16 mouse cellular contexts compared by ENCODE assay signal in the genomic region with DNA sequence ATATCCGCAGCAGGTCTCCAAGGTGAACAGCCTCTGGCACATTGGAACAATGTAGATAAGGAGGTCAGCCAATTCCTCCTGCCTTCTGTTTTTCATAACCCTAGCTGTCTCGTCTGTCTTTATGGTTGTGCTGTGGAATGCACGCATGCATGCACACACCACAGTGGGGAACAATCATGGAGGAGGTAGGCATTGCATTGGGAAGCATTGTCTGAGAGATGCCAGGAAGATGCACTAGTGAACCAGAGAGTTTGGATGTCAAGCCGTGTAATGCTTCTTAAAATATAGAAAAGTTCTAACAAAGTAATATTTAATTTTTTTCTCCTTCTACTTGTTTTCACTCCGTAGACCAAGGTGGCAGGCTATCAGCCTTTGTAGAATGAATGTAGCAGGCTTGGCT. TPM values are rescaled to one million over a fixed set of nuclear protein-coding genes. Genes with fewer than 3 reads are reported as not detected.
"Had no signal": no experiment of that assay in that cellular context is flagged by ENCODE, and none has a peak within 500 bp of the region (broad histone marks: within the 10 kb centered on the region; RNA-seq: fewer than 3 reads in every experiment).

No protein-coding gene starts in this region.

- H3K4me3 ChIP-seq: layer of hippocampus, adult 2 months; limb, embryonic 10.5 days; liver, embryonic 12.5 days; lung, embryonic 15.5 days; megakaryocyte, embryonic 14.5 days; midbrain, embryonic 12.5 days had no signal

- DNase-seq: kidney, adult 8-10 months; kidney, postnatal 10 days; kidney, postnatal 4 days; lung, postnatal 14 days; right cerebral cortex, adult 18-20 months; right cerebral cortex, postnatal 25 days; thymus, adult 18-20 months; thymus, postnatal 25 days had no signal

- H3K27ac ChIP-seq: limb, embryonic 10.5 days; liver, embryonic 12.5 days; lung, embryonic 15.5 days; macrophage; midbrain, embryonic 12.5 days had no signal

- H3K36me3 ChIP-seq: liver, embryonic 12.5 days; lung, embryonic 15.5 days; midbrain, embryonic 12.5 days had no signal

- H3K27me3 ChIP-seq: liver, embryonic 12.5 days; lung, embryonic 15.5 days; megakaryocyte, embryonic 14.5 days; midbrain, embryonic 12.5 days had no signal

RNA-seq across cellular contexts. Expression of a gene that starts 33.5 kb away (rescaled TPM):
- total RNA-seq: left cerebral cortex, adult 18-20 months had no signal
